Mouse (Mus musculus) stomach, embryonic 15.5 days (tissue): ENCODE measurements at regions not wholly inside any gene's neighbourhood (a gene's known extent, or its start where the extent isn't known, plus 50 kb on each side); places are given as distances from the start of the nearest gene placed in this dataset.
A peak's percentile ranks its signal among the peaks of the same experiment; 100 is the strongest.
"Not testable (repeated sequence)": the region's sequence is repeated elsewhere in the genome, so short reads cannot be mapped to it uniquely, and the experiment has no call there.

Source experiments
- ATAC-seq: fragments of 200-750 bp; cut with Nextera tagmentation; 2 replicates; pipeline ENCODE4 v1.8.0; 2017; ENCODE audit warnings: low read depth, moderate number of reproducible peaks, moderate TSS enrichment; ENCODE audit not compliant: insufficient read depth, low FRiP score
- H3K27ac ChIP-seq: fragments of 300-500 bp; sonication (generic); 2 replicates; pipeline ENCODE4 v1.5.1; 2015; ENCODE audit warnings: mild to moderate bottlenecking, inconsistent platforms
- H3K27me3 ChIP-seq: fragments of 300-500 bp; sonication (generic); replicated peaks from 2 replicates; pipeline ENCODE4 v1.6.1; 2015; ENCODE audit warnings: inconsistent platforms
- H3K36me3 ChIP-seq: fragments of 300-500 bp; sonication (generic); 2 replicates; pipeline ENCODE4 v1.6.1; 2015; ENCODE audit warnings: inconsistent platforms
- H3K4me1 ChIP-seq: fragments of 300-500 bp; sonication (generic); 2 replicates; pipeline ENCODE4 v1.6.1; 2015; ENCODE audit warnings: inconsistent platforms
- H3K4me2 ChIP-seq: fragments of 300-500 bp; sonication (generic); 2 replicates; pipeline ENCODE4 v1.6.1; 2015; ENCODE audit warnings: mild to moderate bottlenecking, inconsistent platforms
- H3K4me3 ChIP-seq: fragments of 300-500 bp; sonication (generic); replicated peaks from 2 replicates; pipeline ENCODE4 v1.5.1; 2015; ENCODE audit warnings: inconsistent platforms
- H3K9ac ChIP-seq: fragments of 300-500 bp; sonication (generic); 2 replicates; pipeline ENCODE4 v1.6.1; 2015; ENCODE audit warnings: inconsistent platforms
- H3K9me3 ChIP-seq: fragments of 300-500 bp; sonication (generic); 2 replicates; pipeline ENCODE4 v1.6.1; 2016; ENCODE audit warnings: inconsistent platforms
- WGBS: fragments of 180-500 bp; shearing (Covaris S2); methylation state at CpG from one replicate; pipeline ENCODE4 v1.1.7; 2015; 5-methylcytosine and 5-hydroxymethylcytosine counted together

GRCm38 (mm10) chr17:94866630-94867029 is 116.8 kb upstream of the Mettl4 start:
- Histone ChIP-seq H3K9me3 (no peaks in the 10 kb centered on the region), H3K4me2 (no peak overlapping the region), H3K4me3 (no peak overlapping the region), H3K4me1 (no peaks in the 10 kb centered on the region), H3K27me3 (no peaks in the 10 kb centered on the region), H3K9ac (no peak overlapping the region), H3K27ac (no peak overlapping the region), H3K36me3 (no peaks in the 10 kb centered on the region)
- WGBS: 92% methylated on average over 1 of the region's 1 CpGs
- ATAC-seq: no peak

- H3K4me3 ChIP-seq: peak overlapping the region; percentile 61
- H3K9ac ChIP-seq: peak overlapping the region; percentile 16; the same call in 1 of the 2 replicates
- H3K27me3 ChIP-seq, H3K36me3 ChIP-seq, H3K9me3 ChIP-seq, H3K4me1 ChIP-seq: not testable (repeated sequence)
- peak overlapping the region; percentile 72 for H3K27ac ChIP-seq
- WGBS: 12% methylated on average over 21 of the region's 21 CpGs
- peak overlapping the region; percentile 63 for H3K4me2 ChIP-seq
- peak; percentile 98 for ATAC-seq
Measured at GRCm38 (mm10) chr17:94864531-94865318, 114.9 kb upstream of the Mettl4 start.

- H3K27me3 ChIP-seq, H3K27ac ChIP-seq, H3K4me3 ChIP-seq, ATAC-seq, H3K9ac ChIP-seq, H3K4me2 ChIP-seq, H3K36me3 ChIP-seq, H3K4me1 ChIP-seq, H3K9me3 ChIP-seq: not testable (repeated sequence)
- 89% methylated on average over 4 of the region's 4 CpGs for WGBS
Measured at GRCm38 (mm10) chr17:94854698-94855097, 104.9 kb upstream of the Mettl4 start.

GRCm38 (mm10) chr17:94834446-94835117 is 84.8 kb upstream of the Mettl4 start:
- Histone ChIP-seq H3K27me3 (no peaks in the 10 kb centered on the region), H3K27ac (peak overlapping the region; percentile 87), H3K4me1 (no peaks in the 10 kb centered on the region), H3K4me2 (peak overlapping the region; percentile 73), H3K9ac (peak overlapping the region; percentile 44), H3K9me3 (no peaks in the 10 kb centered on the region), H3K4me3 (peak overlapping the region; percentile 70), H3K36me3 (no peaks in the 10 kb centered on the region)
- ATAC-seq: peak; percentile 97
- WGBS: 1% methylated on average over 20 of the region's 20 CpGs

- Histone ChIP-seq H3K4me2 (peak overlapping the region; percentile 73), H3K4me3 (peak overlapping the region; percentile 70), H3K9ac (peak overlapping the region; percentile 44), H3K27ac (peak overlapping the region; percentile 87)
- not testable (repeated sequence) for H3K36me3 ChIP-seq, ATAC-seq, H3K27me3 ChIP-seq, H3K9me3 ChIP-seq, H3K4me1 ChIP-seq
- 4% methylated on average over 9 of the region's 9 CpGs for WGBS
Measured at GRCm38 (mm10) chr17:94834067-94834445, 84.2 kb upstream of the Mettl4 start.

- not testable (repeated sequence) for H3K36me3 ChIP-seq, H3K9me3 ChIP-seq, ATAC-seq, H3K27me3 ChIP-seq, H3K9ac ChIP-seq, H3K4me1 ChIP-seq, H3K4me2 ChIP-seq, H3K27ac ChIP-seq, H3K4me3 ChIP-seq
- WGBS: 93% methylated on average over 1 of the region's 1 CpGs
Measured at GRCm38 (mm10) chr17:94826415-94826814, 76.6 kb upstream of the Mettl4 start.

GRCm38 (mm10) chr17:94808758-94809157 is 58.9 kb upstream of the Mettl4 start:
- no peaks in the 10 kb centered on the region for H3K9me3 ChIP-seq
- no peak for ATAC-seq
- H3K4me3 ChIP-seq: no peak overlapping the region
- no peaks in the 10 kb centered on the region for H3K27me3 ChIP-seq
- H3K27ac ChIP-seq: no peak overlapping the region
- H3K4me1 ChIP-seq: no peaks in the 10 kb centered on the region
- H3K9ac ChIP-seq: no peak overlapping the region
- H3K4me2 ChIP-seq: no peak overlapping the region
- 0 out of 2 replicates have a peak, but pooled peaks cover 3% of the 10 kb centered on the region for H3K36me3 ChIP-seq
